Mouse (Mus musculus) kidney, embryonic 14.5 days (tissue): ENCODE measurements around the gene Spast. TPM values are rescaled to one million over a fixed set of nuclear protein-coding genes. Genes with fewer than 3 reads are reported as not detected.
"Not testable (repeated sequence)": the region's sequence is repeated elsewhere in the genome, so short reads cannot be mapped to it uniquely, and the experiment has no call there.

Experiments used
- ATAC-seq: fragments of 200-750 bp; cut with Nextera tagmentation; 2 replicates; pipeline ENCODE4 v1.8.0; 2017; ENCODE audit warnings: moderate number of reproducible peaks, mild to moderate bottlenecking, moderate TSS enrichment, moderate library complexity; ENCODE audit not compliant: low FRiP score, low TSS enrichment
- H3K27ac ChIP-seq: fragments of 300-500 bp; sonication (generic); 2 replicates; pipeline ENCODE4 v1.5.1; 2014; ENCODE audit warnings: low read depth, mild to moderate bottlenecking, low read length, moderate library complexity, mixed read lengths
- H3K27me3 ChIP-seq: fragments of 300-500 bp; sonication (generic); 2 replicates; pipeline ENCODE4 v1.6.1; 2014; ENCODE audit warnings: mild to moderate bottlenecking, low read length; ENCODE audit not compliant: control insufficient read depth, insufficient read depth
- H3K36me3 ChIP-seq: fragments of 300-500 bp; sonication (generic); 2 replicates; pipeline ENCODE4 v1.6.1; 2014; ENCODE audit warnings: low read length, mixed read lengths; ENCODE audit not compliant: control insufficient read depth, insufficient read depth
- H3K4me1 ChIP-seq: fragments of 300-500 bp; sonication (generic); 2 replicates; pipeline ENCODE4 v1.6.1; 2014; ENCODE audit warnings: low read length, mixed read lengths; ENCODE audit not compliant: control insufficient read depth, insufficient read depth
- H3K4me2 ChIP-seq: fragments of 300-500 bp; sonication (generic); replicated peaks from 2 replicates; pipeline ENCODE4 v1.6.1; 2014; ENCODE audit warnings: low read depth, mild to moderate bottlenecking, low read length
- H3K4me3 ChIP-seq: fragments of 300-500 bp; sonication (generic); 2 replicates; pipeline ENCODE4 v1.5.1; 2014; ENCODE audit warnings: mild to moderate bottlenecking, low read length
- H3K9ac ChIP-seq: fragments of 300-500 bp; sonication (generic); 2 replicates; pipeline ENCODE4 v1.6.1; 2014; ENCODE audit warnings: low read depth, mild to moderate bottlenecking, low read length, moderate library complexity
- H3K9me3 ChIP-seq: fragments of 300-500 bp; sonication (generic); 2 replicates; pipeline ENCODE4 v1.6.1; 2016; ENCODE audit warnings: low read length; ENCODE audit not compliant: control insufficient read depth
- WGBS: fragments of 180-500 bp; shearing (Covaris S2); extraction: QIAGEN DNeasy Blood & Tissue Kit; methylation state at CpG from one replicate; pipeline ENCODE4 v1.1.7; 2014; 5-methylcytosine and 5-hydroxymethylcytosine counted together
- polyA plus RNA-seq: library from polyadenylated mRNA; unstranded; fragments of >200 nt; fragmentation: Nextera tagmentation; extraction: Ambion mirVana; gene quantifications from 2 replicates; pipeline ENCODE4 v1.2.1, GENCODE M21; 2014

Gene Spast
- polyA plus RNA-seq, 1 experiment from 2014 or later: 22.8 TPM

DNA sequence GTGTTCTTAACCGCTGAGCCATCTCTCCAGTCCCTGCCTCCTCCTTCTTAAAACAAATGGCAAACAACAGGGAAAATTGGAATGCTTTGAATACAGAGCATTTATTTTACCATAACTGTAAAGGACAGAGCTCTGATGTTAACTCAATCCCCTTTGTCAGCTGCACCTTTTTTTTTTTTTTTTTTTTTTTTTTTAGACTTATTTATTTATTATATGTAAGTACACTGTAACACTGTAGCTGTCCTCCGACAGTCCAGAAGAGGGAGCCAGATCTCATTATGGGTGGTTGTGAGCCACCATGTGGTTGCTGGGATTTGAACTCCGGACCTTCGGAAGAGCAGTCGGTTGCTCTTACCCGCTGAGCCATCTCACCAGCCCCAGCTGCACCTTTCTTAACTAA lies 20.1 kb upstream of the Spast start:
- no peak overlapping the region for H3K9ac ChIP-seq
- H3K27ac ChIP-seq: no peak overlapping the region
- no peaks in the 10 kb centered on the region for H3K27me3 ChIP-seq
- peaks cover 5% of the 10 kb centered on the region for H3K4me1 ChIP-seq
- no peaks in the 10 kb centered on the region for H3K9me3 ChIP-seq
- no peak overlapping the region for H3K4me2 ChIP-seq
- 0 out of 2 replicates have a peak, but pooled peaks cover 2% of the 10 kb centered on the region for H3K36me3 ChIP-seq
- H3K4me3 ChIP-seq: no peak overlapping the region
- ATAC-seq: no peak
- 94% methylated on average over 6 of the region's 6 CpGs for WGBS

DNA sequence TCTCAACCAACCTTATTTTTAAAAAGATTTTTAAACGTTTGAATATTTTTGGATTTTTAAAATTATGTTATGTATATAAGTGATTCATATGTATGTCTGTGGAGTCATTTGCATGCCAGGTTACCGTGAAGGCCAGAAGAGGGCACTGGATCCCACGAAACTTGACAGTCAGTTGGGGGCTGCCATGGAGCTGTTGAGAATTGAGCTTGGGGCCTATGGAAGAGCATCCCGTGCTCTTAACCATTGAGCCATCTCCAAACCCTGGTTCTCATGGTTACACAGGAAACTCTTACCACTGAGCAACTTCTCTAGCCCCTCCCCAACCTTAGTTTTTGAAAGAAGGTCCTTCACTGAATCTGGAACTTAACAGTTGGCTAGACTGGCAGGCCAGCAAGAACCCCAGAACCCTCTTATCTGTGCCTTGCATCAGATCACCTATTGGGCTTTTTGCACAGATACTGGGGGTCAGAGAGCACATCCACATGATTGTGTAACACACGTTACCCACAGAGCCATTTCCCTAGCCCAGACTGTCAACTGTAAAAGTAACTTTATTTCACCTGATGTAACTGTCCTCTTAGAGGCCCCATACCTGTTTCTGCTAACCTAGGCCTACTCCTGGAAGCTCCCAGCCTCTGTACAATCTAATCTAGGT lies 16.3 kb upstream of the Spast start:
- ATAC-seq: no peak
- H3K27ac ChIP-seq: no peak overlapping the region
- H3K4me1 ChIP-seq: no peaks in the 10 kb centered on the region
- no peaks in the 10 kb centered on the region for H3K36me3 ChIP-seq
- H3K4me2 ChIP-seq: no peak overlapping the region
- no peaks in the 10 kb centered on the region for H3K9me3 ChIP-seq
- no peaks in the 10 kb centered on the region for H3K27me3 ChIP-seq
- no peak overlapping the region for H3K9ac ChIP-seq
- H3K4me3 ChIP-seq: no peak overlapping the region
- 62% methylated on average over 5 of the region's 5 CpGs for WGBS

DNA sequence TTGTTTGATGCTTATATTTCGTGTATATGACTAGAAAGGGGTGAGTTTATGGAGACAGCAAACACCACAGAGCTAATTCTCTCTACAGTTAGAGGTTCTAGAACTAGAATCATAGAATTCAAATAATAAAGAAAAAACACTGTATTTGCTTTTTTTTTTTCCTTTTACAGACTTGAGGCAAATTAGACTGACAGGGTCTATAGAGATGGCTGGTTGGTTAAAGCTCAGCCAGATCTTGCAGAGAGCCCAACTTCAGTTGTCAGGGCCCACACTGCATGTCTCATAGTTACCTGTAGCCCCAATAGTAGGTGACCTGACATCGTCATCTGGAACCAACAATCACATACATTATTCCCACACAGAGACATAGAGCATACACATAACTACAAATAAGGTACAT lies 14.9 kb upstream of the Spast start, which contains the start of gene Dpy30:
Gene Dpy30, minus strand, starts transcription at position 101 of the 400 bp plus-strand sequence.
- Histone ChIP-seq H3K27ac (no peak within 1 kb of the TSS), H3K9me3 (no peaks in the 10 kb centered on the region), H3K4me1 (no peaks in the 10 kb centered on the region), H3K27me3 (no peaks in the 10 kb centered on the region), H3K4me3 (no peak within 1 kb of the TSS), H3K4me2 (no peak within 1 kb of the TSS), H3K36me3 (no peaks in the 10 kb centered on the region), H3K9ac (no peak within 1 kb of the TSS)
- 84% methylated on average over 2 of the region's 2 CpGs for WGBS
- ATAC-seq: no peak

DNA sequence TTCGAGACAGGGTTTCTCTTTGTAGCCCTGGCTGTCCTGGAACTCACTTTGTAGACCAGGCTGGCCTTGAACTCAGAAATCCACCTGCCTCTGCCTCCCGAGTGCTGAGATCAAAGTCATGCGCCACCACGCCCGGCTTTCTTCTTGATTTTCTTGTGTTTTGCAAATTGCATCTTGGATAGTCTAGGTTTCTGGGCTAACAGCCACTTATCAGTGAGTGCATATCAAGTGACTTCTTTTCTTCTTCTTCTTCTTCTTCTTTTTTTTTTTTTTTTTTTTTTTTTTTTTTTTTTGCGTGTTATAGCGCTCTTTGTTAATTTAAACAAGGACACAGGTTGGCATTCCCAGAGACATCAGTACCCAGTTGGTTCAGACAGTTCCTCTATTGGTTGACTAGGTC lies 11.6 kb upstream of the Spast start:
- WGBS: 95% methylated on average over 6 of the region's 7 CpGs
- not testable (repeated sequence) for H3K9me3 ChIP-seq, H3K9ac ChIP-seq, H3K4me1 ChIP-seq, H3K27me3 ChIP-seq, ATAC-seq, H3K4me3 ChIP-seq, H3K4me2 ChIP-seq, H3K27ac ChIP-seq, H3K36me3 ChIP-seq

DNA sequence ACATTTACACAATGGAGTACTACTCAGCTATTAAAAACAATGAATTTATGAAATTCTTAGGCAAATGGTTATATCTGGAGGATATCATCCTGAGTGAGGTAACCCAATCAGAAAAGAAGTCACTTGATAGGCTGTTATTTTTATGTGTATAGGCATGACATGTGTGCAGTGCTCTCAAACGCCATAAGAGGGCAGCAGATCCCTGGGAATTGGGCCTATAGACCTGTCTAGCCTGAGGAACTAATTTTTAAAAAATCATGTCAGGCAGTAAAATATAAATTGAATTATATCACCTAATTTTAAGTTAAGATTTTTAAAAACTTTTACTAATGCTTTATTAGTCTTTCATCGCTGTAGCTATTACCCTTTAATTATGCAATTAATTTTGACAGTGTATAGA lies 10.6 kb upstream of the Spast start:
- not testable (repeated sequence) for H3K9ac ChIP-seq, H3K9me3 ChIP-seq, H3K4me2 ChIP-seq, H3K4me1 ChIP-seq, H3K4me3 ChIP-seq, H3K27ac ChIP-seq, H3K27me3 ChIP-seq, ATAC-seq, H3K36me3 ChIP-seq
- 50% methylated on average over 2 of the region's 2 CpGs for whole genome bisulfite sequencing

DNA sequence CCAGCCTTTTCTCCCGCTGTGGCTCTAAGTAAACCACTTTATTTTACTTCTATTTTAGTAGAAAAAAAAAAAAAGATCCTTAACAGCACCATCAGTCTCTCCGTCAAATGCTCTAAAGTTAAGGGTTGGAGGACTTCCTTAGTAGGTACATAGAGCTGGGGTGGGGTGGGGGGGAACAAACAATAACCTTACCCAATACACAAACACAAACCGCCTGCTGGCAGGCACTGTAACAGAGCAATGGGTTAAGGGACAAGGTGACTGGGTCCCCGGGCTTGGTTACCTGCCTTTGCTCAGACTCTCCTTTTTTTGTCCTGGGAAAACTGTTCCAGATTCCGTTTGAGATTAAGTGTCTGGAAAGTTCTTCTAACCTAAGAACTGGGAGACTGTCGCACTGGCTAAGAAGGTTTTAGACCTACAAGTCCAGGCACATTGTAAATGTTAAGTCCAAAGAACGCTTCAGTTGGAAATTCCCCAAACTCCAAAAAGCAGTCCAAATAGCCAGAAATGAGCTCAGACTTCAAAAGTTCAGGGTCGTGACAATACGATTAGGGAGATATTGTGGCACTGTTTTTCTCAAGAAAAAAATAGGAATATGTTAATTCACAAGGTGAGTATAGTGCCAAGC lies 7.6 kb upstream of the Spast start:
- WGBS: 85% methylated on average over 9 of the region's 9 CpGs
- no peaks in the 10 kb centered on the region for H3K36me3 ChIP-seq
- no peak overlapping the region for H3K9ac ChIP-seq
- H3K27ac ChIP-seq: no peak overlapping the region
- H3K4me2 ChIP-seq: no peak overlapping the region
- no peaks in the 10 kb centered on the region for H3K4me1 ChIP-seq
- ATAC-seq: no peak
- H3K4me3 ChIP-seq: no peak overlapping the region
- no peaks in the 10 kb centered on the region for H3K9me3 ChIP-seq
- H3K27me3 ChIP-seq: no peaks in the 10 kb centered on the region

DNA sequence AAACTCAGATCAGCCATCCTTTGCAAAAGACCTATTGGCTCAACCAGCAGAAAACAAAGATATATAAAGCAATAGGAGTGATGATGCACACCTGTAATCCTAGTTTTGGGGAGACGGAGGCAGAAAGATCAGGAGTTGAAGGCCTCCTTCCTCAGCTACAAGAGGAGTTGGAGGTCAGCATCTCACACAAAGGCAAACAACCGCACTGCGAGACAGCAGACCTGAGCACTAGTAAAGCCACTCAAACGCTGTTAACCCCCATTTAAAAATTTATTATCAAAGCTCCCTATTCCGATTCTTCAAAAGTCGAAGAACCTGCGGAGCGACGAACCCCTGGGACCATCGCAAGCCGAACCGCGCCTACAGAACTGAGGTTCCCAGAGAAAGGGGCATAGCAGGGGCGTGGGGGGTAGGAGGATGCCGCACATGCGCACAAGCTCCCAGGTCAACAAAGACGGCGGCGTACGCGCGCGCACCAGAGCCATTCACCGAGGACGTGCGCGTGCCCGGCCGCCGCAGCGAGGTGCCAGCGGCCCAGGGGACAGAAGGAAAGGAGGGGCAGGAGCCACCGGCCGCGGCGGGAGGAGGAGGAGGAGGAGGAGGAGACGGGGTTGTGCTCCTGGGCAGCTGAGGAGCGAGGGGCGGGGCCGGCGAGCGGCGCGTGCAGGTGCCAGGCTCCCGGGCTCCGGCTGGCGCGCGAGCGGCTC lies 409 bp upstream of the Spast start:
- Histone ChIP-seq H3K9ac (peak overlapping the region; percentile 78), H3K36me3 (no peaks in the 10 kb centered on the region), H3K9me3 (no peaks in the 10 kb centered on the region), H3K27me3 (no peaks in the 10 kb centered on the region), H3K4me1 (peaks cover 12% of the 10 kb centered on the region), H3K27ac (peak overlapping the region; percentile 96), H3K4me2 (peak overlapping the region; percentile 55), H3K4me3 (peak overlapping the region; percentile 68)
- WGBS: under 1% methylated on average over 32 of the region's 50 CpGs
- peak; percentile 95 for ATAC-seq

DNA sequence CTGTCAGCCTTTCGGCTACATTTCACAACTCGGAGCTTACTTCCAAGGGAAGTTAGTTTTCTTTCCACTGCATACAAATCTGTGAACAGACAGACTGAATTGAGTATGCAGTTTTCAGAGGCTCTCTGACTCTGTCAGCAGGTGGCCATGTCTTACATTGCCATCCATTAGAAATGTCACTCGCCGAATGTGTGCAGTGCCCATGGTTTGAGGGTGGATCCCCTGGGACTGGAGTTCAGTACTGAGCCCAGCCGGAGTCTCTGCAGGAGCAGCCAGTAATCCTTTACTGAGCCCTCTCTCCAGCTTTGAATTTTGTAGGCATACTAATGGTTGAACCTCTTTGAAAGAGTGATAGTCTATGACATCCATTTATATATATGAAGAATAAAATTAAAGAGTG lies 2.4 kb downstream of the Spast start:
- Histone ChIP-seq H3K36me3 (no peaks in the 10 kb centered on the region), H3K9ac (no peak overlapping the region), H3K27ac (no peak overlapping the region), H3K4me3 (no peak overlapping the region), H3K27me3 (no peaks in the 10 kb centered on the region), H3K4me1 (peaks cover 12% of the 10 kb centered on the region), H3K4me2 (0 out of 2 replicates have a peak overlapping the region, but pooled peaks have one; percentile 11), H3K9me3 (no peaks in the 10 kb centered on the region)
- 57% methylated on average over 5 of the region's 5 CpGs for WGBS
- ATAC-seq: no peak

DNA sequence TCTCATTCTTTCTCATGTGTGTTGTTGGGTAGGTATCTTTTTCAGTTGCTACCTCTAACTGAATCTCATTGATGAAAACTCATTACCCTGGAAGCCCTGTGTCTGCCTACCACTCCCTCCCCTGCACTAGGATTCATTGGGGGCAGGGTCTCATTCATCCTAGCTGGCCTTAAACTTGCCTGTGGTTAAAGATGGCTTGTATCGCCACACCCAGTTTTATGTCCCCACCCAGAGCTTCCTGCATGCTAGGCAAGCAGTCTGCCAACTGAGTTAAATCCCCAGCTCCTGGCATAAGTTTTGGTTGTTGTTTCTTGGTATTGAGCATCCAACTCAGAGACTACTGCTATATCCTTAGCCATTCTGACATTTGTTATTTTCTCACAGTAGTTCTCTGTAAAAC lies 24.8 kb downstream of the Spast start:
- peaks cover 33% of the 10 kb centered on the region; the same call in 1 of the 2 replicates for H3K36me3 ChIP-seq
- ATAC-seq: no peak
- no peaks in the 10 kb centered on the region for H3K4me1 ChIP-seq
- H3K9me3 ChIP-seq: no peaks in the 10 kb centered on the region
- H3K4me3 ChIP-seq: no peak overlapping the region
- H3K9ac ChIP-seq: no peak overlapping the region
- no peaks in the 10 kb centered on the region for H3K27me3 ChIP-seq
- H3K27ac ChIP-seq: no peak overlapping the region
- 100% methylated on average over 1 of the region's 1 CpGs for WGBS
- H3K4me2 ChIP-seq: no peak overlapping the region
